Mouse (Mus musculus): ENCODE results near the gene 3110009E18Rik. TPM values are rescaled to one million over a fixed set of nuclear protein-coding genes. Genes with fewer than 3 reads are reported as not detected.

The 3110009E18Rik gene
- total RNA-seq, 2 experiments from 2014 or later: 6.5 TPM; not detected in 1

DNA sequence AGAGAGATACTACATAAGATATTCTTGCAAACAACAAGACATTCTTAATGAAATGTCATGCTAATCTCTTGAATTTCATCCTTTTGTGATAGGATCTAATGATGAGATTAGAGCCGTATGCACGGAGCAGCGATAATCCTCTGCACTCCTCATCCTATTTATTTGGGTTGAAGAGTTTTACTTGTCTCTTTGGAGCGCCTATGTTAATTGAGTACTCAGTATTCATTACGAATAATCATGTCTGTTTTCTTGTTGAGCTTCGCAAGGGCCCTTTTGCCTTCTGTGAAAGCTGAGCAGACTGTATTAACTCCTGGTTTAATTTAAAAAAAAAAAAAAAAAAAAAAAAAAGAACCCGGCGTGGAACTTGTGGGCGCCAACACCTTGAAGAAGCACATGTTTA lies 65.7 kb downstream of the 3110009E18Rik start:
- no peak for ATAC-seq (replicated peaks; ENCODE audit: low FRiP score, poor library complexity, severe bottlenecking)

DNA sequence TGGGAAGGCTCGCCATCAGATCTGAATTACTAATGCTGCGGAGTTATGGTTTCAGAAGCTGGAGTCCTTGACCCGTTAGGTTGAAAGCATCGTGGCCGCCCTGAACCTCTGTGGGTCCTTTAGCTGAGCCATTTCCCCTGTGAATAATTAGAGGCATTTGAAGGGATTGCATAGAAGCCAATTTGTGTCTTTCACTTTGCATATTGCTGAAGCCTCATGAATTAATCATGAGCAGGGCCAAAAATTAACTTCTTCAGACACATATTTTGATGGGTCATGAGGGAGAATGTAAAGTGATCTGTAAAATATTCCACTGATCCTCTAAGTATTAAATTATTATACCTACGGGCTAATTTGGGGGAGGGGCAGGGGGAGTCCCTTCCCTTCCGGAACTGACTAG lies 66.1 kb downstream of the 3110009E18Rik start:
- no peak for ATAC-seq (replicated peaks; ENCODE audit: low FRiP score, poor library complexity, severe bottlenecking)

DNA sequence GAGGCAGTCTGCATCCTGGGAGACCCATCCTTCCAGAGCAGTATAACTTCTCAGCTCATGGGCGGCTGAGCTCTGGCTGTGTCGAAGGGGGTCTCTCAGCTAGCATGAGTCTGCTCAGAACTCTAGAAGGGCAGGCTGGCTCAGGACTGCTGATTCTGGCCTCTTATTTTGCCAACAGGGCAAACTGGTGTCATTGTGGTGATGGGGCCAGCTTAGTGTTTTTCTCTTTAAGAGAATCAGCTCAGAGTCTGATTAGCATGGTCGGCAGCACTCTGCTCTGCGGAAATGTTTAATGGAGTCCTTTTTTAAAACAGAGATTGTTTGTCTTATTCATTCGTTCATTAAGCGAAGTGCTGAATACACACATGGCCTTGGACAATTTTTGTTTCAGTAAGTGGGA lies 68.2 kb downstream of the 3110009E18Rik start:
- no peak for ATAC-seq (replicated peaks; ENCODE audit: low FRiP score, poor library complexity, severe bottlenecking)

DNA sequence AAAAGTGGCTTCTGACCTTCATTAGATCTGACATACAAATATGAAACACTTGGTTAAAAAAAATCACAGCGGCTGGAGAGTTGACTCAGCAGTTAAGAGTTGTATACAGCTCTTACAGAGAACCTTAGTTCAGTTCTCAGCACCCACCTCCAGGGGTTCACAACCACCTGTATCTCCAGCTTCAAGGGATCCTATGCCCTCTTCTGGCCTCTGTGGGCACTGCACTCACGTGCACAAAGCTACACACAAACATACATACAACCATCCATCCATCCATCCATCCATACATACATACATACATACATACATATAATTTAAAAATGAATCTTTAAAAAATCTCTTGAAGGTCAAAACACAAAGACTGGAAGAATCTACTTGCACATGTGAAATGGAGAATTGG lies 69.3 kb downstream of the 3110009E18Rik start:
- ATAC-seq (replicated peaks; ENCODE audit: low FRiP score, poor library complexity, severe bottlenecking): no peak

DNA sequence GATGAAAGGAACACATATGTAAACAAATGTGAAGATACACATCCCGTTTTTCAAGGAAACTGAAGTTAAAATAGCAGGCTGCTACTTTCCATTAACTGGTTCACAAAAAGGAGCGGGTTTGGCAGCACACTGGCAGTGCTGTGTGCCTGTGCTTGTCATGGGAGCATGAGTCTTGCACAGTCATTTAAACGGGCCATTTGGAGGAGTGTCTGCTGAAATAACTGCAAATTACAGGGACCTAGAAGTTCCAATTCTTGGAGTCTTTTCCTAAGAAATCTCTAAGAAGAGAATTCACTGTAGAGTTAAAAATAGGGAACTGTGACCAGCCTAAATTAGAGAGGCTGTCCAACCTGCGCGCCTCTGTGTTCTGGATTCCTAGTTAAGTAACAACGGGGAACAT lies 70.0 kb downstream of the 3110009E18Rik start:
- no peak for ATAC-seq (replicated peaks; ENCODE audit: low FRiP score, poor library complexity, severe bottlenecking)

DNA sequence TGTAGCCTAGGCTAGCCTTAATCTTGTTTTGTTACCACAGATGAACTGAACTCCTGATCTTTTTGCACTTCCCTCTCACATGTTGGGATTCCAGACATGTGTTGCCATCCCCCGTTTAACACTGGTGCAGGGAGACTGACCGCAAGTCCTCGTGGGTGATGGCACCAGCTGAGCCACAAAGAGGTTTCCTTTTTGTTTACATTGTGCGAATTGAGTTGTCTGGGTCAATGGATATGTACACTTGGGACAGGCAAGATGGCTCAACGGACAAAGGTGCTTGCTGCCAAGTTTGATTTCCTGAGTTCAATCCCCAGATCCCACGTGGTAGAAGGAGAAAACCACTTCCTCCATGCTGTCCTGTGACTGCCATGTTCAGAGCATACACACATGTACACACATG lies 71.3 kb downstream of the 3110009E18Rik start:
- ATAC-seq (replicated peaks; ENCODE audit: low FRiP score, poor library complexity, severe bottlenecking): no peak

DNA sequence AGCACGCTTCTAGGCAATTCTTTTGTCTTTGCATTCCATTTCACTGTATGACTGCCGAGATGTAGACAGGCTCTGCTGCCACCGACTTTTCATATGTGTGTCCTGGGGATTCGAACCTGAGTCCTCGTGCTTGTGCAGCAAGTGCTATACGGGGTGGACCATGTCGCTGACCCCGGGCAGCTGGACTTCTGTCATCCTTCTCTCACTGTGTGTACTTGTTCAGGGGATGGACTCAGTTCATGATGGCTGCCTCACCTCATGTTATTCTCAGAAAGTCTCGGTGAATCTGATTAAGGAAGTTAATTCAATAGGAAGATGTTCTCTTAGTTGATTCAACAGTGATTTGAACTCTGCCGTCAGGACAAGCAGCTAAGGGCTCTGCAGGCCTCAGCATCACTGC lies 72.6 kb downstream of the 3110009E18Rik start:
- ATAC-seq (replicated peaks; ENCODE audit: low FRiP score, poor library complexity, severe bottlenecking): no peak

DNA sequence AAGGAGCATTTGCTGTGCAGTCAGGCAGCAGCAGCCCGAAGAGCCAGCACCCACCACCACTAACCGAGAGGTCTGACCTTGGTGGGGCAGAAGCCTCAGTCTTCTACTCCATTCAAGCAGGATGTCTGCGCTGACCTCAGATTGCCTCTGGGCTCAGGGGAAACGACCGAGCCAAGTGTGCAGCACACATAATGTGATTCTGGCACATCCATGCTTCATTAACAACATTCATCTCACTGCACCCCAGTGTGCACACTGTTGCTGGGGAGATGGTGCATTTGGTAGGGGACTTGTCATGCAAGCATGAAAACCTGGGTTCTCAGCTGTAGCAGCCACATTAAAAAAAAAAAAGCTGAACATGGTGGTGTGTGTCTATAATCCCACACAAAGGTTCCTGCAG lies 75.0 kb downstream of the 3110009E18Rik start:
- no peak for ATAC-seq (replicated peaks; ENCODE audit: low FRiP score, poor library complexity, severe bottlenecking)

DNA sequence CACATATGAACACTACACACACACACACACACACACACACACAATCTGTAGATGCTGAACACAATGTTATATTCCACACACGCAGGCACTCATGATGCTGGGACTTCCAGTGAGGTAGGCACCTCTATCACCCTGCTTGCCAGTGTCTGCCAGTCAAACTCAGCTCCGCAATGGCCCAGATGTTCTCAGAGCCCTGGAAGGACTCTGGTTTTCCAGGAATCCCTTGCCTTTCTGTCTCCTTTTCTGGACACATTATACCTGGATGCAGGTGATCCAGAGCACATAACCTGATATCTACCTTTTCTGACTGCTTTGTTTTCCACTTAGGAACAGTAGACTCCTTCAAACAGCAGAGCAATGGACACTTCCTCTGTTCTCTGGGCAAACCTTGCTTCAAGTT lies 75.7 kb downstream of the 3110009E18Rik start:
- ATAC-seq (replicated peaks; ENCODE audit: low FRiP score, poor library complexity, severe bottlenecking): no peak

DNA sequence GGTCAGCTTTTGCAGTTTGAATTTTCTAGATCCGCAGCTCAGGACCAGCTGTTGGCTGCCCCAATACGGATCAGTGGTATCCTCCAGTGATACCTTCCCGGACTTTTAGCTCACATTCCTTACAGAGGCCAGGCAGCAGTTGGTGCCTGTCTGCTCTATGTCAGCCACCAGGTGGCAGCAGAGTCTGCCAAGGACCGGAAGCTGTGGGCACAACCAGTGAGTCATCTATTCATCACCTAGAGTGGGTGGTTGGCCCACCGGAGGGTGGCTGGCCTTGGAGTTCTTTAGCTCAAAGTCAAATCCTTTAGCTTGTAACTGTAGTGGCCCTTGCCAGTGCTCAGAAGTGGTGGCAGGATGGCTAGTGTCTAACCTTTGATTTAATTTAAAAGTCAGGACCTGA lies 76.2 kb downstream of the 3110009E18Rik start:
- ATAC-seq (replicated peaks; ENCODE audit: low FRiP score, poor library complexity, severe bottlenecking): peak; percentile 80

DNA sequence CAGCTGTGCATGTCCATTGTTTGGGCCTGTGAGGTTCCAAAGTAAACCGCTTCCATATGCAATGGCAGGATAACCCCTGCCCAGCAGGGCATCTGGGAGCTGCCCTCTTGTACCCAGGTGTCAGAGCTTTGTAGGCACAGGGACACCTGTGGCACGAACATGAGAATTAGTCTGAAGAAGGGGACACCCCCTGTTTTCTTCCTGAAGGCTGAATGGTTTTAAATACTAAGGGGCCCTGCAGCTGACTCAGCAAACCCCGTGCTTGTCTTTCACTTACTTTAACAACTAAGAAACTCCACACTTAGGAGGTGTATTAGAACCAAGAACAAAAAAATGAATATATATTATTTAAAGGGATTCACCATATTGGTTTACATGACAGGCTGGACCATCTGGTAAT lies 77.2 kb downstream of the 3110009E18Rik start:
- no peak for ATAC-seq (replicated peaks; ENCODE audit: low FRiP score, poor library complexity, severe bottlenecking)

DNA sequence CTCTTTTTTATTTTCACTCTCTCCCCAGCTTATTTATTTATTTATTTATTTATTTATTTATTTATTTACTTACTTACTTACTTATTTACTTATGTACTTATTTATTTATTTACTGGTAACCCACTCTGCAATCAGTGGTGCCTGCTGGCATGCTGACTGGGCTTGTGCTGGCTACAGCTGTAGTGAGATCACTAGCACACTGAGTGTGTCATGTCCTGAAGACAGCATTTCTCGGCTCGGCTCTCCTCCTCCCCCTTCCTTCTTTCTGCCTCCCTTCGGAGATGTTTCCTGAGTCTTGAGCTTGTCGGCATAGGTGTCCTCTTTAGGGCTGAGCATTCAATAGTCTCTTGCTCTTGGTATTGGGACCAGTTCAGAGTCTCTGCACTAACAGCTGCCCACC lies 78.0 kb downstream of the 3110009E18Rik start:
- no peak for ATAC-seq (replicated peaks; ENCODE audit: low FRiP score, poor library complexity, severe bottlenecking)

DNA sequence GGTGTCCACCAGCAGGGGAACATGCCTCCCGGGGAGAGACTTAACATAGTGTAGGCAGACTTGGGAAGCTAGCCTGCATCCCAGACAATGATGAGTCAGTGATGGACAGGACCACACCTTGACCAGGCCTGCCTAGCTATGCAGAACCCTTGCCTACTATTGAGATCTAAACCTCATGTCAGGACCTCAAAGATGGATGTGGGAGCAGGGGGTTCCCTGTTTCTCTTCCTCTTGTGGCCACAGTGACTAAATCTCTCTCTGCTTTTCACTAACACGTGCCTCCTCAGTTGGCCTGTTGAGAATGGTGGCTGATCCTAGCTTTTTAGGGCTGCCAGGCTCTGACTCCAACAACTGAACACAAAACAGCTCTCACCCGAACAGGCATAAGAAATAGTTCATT lies 81.6 kb downstream of the 3110009E18Rik start:
- ATAC-seq (replicated peaks; ENCODE audit: low FRiP score, poor library complexity, severe bottlenecking): no peak

DNA sequence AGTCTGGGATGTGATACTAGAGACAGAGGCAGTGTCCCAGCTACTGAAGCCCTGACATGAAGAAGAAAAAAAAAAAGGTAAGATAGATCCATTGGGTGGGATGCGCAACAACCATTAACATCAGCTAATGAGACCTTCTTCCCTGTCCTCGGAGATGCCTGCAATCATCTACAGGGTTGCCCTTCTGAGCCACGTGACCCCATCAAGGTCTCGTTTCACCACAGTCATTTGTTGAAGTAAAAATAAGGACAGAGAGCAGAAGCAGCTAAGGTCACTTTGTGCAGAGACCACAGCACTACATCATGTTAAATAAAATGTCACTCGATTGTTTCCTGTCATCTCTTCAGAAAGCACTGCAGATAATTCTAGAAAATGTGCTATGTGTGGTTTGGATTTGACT lies 82.8 kb downstream of the 3110009E18Rik start:
- no peak for ATAC-seq (replicated peaks; ENCODE audit: low FRiP score, poor library complexity, severe bottlenecking)

DNA sequence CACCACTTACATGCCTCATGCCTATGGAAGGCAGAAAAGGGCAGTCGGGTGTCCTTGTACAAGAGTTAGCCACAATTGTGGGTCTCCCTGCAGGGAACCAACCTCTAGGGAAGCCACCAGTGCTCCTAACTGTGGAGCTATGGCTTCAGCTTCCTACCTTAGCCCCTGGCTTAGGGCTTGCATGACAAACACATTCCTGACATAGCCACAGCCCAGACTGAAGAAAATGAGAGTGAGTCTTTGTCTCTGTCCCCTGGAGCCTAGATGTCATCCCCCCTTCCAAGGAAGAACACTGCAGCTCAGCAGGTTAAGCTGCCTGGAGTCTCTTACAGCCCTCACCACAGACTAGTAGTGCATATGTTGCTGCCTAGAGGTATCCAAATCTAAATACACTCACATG lies 83.8 kb downstream of the 3110009E18Rik start:
- no peak for ATAC-seq (replicated peaks; ENCODE audit: low FRiP score, poor library complexity, severe bottlenecking)

DNA sequence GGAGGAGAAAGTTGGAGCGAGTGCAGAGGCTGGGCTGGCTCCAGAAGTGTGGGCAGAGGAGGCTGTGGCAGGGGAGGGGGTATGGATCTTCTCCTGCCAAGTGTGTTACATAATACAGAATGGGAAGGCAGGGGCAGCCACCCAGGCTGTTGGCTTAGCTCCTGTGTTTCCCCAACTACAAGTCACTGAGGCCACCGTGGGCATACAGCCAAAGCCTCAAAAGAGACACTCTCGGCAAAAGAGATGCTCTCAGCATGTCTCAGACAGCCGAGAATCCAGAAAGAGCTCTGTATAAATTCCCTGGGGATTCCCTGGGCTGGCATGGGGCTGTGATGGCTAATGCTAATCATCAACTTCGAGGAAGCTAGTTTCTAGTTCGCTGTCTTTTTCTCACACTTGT lies 86.6 kb downstream of the 3110009E18Rik start:
- no peak for ATAC-seq (replicated peaks; ENCODE audit: low FRiP score, poor library complexity, severe bottlenecking)

DNA sequence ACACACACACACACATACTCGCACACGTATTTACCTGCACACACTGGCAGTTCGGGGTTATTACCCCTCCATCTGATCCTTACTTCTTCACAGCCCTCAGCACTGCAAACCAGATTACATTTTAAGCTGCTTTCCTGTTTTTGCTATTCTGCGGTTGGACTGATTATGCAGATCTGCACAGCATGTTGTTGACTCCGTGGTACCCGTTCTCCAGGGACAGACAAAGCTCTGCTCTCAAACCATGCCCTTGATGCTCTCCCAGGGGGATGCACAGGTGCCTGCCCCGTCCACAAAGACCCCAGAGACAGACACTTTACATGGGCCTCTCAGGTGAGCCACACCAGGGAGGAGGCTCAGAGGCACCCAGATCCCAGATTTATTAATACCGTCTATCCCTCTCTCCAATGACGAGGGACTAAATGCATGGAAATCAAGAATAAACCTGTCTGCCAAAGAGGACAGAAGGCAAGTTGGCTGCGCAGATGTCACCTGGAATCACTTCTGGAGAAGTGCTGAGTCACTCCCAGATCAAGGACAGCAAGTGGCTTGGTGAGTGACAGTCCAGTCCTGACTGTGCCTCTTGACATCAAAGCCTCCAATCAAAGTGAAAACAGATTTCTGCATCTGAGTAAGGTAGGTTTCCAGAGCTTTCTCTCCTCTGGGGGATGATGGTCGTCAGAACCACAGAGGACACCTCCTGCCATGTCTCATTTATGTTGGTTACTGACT lies 87.7 kb downstream of the 3110009E18Rik start:
- no peak for ATAC-seq (replicated peaks; ENCODE audit: low FRiP score, poor library complexity, severe bottlenecking)

DNA sequence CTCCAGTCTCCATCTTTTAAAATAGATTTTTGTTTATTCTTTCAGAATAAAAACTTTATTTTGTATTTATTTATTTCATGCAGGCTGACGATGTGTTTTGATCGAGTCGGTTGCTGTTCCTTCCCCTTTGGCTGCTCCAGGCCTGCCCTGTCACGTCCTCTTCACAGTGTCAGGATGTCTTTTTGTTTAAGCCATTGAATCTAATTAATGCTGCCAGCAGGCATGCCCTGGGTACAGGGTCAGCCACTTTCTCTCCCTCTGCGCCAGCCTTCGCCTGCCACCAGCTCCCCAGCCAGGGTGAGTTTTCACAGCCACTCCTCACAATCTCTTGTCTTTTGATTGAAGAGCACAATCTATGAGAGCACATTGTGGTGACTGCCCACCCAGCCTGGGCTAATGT lies 99.9 kb downstream of the 3110009E18Rik start:
- ATAC-seq (replicated peaks; ENCODE audit: low FRiP score, poor library complexity, severe bottlenecking): no peak

DNA sequence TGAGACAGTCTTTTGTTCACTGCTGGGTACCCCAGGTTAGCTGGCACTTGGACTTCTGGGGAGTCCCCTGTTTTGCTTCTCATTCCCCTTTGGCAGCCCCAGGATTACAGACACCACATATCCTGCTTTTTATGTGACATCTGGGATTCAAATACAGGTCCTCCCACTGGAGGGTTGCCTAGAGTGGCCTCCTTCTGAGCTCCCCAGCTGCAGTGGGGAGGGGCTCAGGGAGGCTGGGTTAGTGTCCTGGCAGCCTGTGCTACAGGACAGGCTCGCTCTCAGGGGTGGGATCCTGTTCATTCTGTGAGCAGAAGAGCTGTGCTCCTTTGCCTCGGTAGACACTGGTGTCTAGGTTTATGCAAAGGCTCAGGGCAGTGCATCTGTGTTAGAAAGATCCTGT lies 100.3 kb downstream of the 3110009E18Rik start:
- no peak for ATAC-seq (replicated peaks; ENCODE audit: low FRiP score, poor library complexity, severe bottlenecking)

DNA sequence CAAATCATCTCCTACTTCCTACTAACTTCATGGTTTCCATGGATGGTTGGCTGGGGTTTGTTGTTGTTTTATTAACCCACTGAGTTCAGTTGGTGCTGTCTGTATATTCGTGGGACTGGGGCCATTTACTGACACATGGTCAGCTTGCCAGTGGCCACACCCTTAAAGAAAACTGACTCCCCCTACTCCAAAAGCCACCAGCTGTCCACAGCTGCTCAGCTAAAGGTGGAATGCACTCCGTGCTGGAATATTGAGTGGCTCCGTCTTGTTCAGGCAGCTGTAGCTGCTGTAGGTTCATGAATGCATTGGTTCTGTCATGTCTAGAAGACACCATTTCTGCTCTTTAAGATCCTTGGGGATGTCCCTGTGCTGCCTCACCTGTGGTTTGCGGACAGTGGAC lies 102.6 kb downstream of the 3110009E18Rik start:
- no peak for ATAC-seq (replicated peaks; ENCODE audit: low FRiP score, poor library complexity, severe bottlenecking)

DNA sequence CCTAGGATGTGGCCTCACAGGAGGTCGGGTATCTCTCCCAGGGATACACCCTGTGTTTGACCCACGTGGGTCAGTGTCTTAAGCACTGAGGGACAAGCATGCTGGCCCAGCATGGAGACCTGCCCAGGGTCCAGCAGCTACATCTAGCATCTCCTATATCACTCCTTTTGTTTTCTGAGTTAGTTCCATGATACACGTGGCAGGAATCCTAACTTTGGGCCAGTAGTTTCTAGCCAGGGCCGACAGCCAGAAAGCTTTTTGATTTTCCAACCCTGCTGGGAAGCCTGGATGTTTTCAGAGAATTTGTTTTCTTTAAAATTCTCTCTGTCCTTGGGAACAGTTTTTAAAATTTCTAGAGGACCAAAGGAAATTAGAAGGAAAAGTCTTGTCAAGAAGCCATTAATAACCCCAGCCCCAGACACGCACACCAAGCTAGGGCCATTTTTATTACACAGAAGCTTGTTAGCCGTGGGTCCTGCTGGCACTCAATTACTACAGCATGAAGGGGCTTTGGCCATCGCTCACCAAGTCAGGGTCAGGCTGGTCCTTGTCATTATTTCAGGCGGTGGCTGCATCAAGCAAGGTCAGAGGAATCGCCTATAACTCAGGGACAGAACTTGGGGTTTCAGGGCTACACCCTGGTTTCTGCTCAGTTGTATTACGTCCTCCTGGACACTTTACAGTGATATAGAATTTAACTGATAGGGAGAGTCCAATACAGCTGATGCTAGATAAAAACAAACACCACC lies 108.9 kb downstream of the 3110009E18Rik start:
- ATAC-seq (replicated peaks; ENCODE audit: low FRiP score, poor library complexity, severe bottlenecking): no peak

DNA sequence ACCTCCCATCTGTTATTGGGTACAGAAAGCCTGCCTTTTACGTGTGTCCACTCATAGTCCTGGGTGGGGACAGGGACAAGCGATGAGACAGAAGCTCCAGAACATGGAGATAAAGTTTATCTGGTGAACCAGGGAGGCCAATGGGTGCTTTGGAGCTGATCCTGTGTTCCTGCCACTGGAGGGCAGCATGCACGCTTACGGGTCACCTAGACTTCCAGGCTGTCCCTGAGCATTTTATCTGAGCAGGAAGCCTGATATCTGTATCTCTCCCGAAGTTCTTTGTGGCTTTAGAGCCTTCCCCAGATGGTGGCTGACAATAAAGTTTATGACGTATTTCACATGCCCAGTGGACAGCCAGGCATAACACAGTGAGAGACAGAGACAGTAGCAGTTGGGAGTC lies 110.3 kb downstream of the 3110009E18Rik start:
- peak; percentile 87 for ATAC-seq (replicated peaks; ENCODE audit: low FRiP score, poor library complexity, severe bottlenecking)

Data from erythroblast, adult 5-6 weeks (primary cell).